Mouse (Mus musculus) kidney, adult 2 months (tissue): ENCODE measurements at regions not wholly inside any gene's neighbourhood (a gene's known extent, or its start where the extent isn't known, plus 50 kb on each side); places are given as distances from the start of the nearest gene placed in this dataset.

ENCODE experiments used
- CTCF ChIP-seq: fragments of 200-500 bp; conservative IDR thresholded peaks from 2 replicates; pipeline ENCODE4 v1.5.1; 2011; ENCODE audit warnings: low read depth, mild to moderate bottlenecking, control low read depth, low read length, moderate library complexity, mixed read lengths; ENCODE audit not compliant: insufficient read depth, insufficient read length
- POLR2A ChIP-seq: fragments of 200-500 bp; IDR thresholded peaks from one replicate; pipeline ENCODE4 v1.6.1; 2011; ENCODE audit warnings: low read depth, low read length, control low read depth

- no peak for TF ChIP-seq CTCF
- TF ChIP-seq POLR2A: no peak
Observed at GRCm38 (mm10) chr3:115822491-115822890, 65.1 kb upstream of the Dph5 start.
